Mouse (Mus musculus) lung, embryonic 16.5 days (tissue): ENCODE data around the gene Tbc1d23. TPM values are rescaled to one million over a fixed set of nuclear protein-coding genes. Genes with fewer than 3 reads are reported as not detected.
"Not testable (repeated sequence)": the region's sequence is repeated elsewhere in the genome, so short reads cannot be mapped to it uniquely, and the experiment has no call there.

Experiments used
- ATAC-seq: fragments of 200-750 bp; cut with Nextera tagmentation; 2 replicates; pipeline ENCODE4 v1.8.0; 2017; ENCODE audit warnings: low read depth, mild to moderate bottlenecking, moderate library complexity
- H3K27ac ChIP-seq: fragments of 300-500 bp; sonication (generic); 2 replicates; pipeline ENCODE4 v1.5.1; 2014; ENCODE audit warnings: mild to moderate bottlenecking, control low read depth, low read length
- H3K27me3 ChIP-seq: fragments of 300-500 bp; sonication (generic); 2 replicates; pipeline ENCODE4 v1.6.1; 2014; ENCODE audit warnings: low read depth, low read length, mixed read lengths; ENCODE audit not compliant: control insufficient read depth, insufficient read depth
- H3K36me3 ChIP-seq: fragments of 300-500 bp; sonication (generic); 2 replicates; pipeline ENCODE4 v1.6.1; 2014; ENCODE audit warnings: low read length; ENCODE audit not compliant: control insufficient read depth, insufficient read depth
- H3K4me1 ChIP-seq: fragments of 300-500 bp; sonication (generic); replicated peaks from 2 replicates; pipeline ENCODE4 v1.6.1; 2014; ENCODE audit warnings: low read length, mixed read lengths; ENCODE audit not compliant: control insufficient read depth, insufficient read depth
- H3K4me2 ChIP-seq: fragments of 300-500 bp; sonication (generic); 2 replicates; pipeline ENCODE4 v1.6.1; 2014; ENCODE audit warnings: low read depth, low read length, control low read depth
- H3K4me3 ChIP-seq: fragments of 300-500 bp; sonication (generic); 2 replicates; pipeline ENCODE4 v1.5.1; 2014; ENCODE audit warnings: mild to moderate bottlenecking, low read length, control low read depth
- H3K9ac ChIP-seq: fragments of 300-500 bp; sonication (generic); 2 replicates; pipeline ENCODE4 v1.6.1; 2014; ENCODE audit warnings: low read length, control low read depth
- H3K9me3 ChIP-seq: fragments of 300-500 bp; sonication (generic); 2 replicates; pipeline ENCODE4 v1.6.1; 2016; ENCODE audit warnings: low read length; ENCODE audit not compliant: control insufficient read depth
- WGBS: fragments of 180-500 bp; shearing (Covaris S2); extraction: QIAGEN DNeasy Blood & Tissue Kit; methylation state at CpG from one replicate; pipeline ENCODE4 v1.1.7; 2014; 5-methylcytosine and 5-hydroxymethylcytosine counted together
- polyA plus RNA-seq: library from polyadenylated mRNA; unstranded; fragments of >200 nt; fragmentation: Nextera tagmentation; extraction: Ambion mirVana; gene quantifications from 2 replicates; pipeline ENCODE4 v1.2.1, GENCODE M21; 2015

The Tbc1d23 gene
- polyA plus RNA-seq, 1 experiment from 2014 or later, result 24.0 TPM

DNA sequence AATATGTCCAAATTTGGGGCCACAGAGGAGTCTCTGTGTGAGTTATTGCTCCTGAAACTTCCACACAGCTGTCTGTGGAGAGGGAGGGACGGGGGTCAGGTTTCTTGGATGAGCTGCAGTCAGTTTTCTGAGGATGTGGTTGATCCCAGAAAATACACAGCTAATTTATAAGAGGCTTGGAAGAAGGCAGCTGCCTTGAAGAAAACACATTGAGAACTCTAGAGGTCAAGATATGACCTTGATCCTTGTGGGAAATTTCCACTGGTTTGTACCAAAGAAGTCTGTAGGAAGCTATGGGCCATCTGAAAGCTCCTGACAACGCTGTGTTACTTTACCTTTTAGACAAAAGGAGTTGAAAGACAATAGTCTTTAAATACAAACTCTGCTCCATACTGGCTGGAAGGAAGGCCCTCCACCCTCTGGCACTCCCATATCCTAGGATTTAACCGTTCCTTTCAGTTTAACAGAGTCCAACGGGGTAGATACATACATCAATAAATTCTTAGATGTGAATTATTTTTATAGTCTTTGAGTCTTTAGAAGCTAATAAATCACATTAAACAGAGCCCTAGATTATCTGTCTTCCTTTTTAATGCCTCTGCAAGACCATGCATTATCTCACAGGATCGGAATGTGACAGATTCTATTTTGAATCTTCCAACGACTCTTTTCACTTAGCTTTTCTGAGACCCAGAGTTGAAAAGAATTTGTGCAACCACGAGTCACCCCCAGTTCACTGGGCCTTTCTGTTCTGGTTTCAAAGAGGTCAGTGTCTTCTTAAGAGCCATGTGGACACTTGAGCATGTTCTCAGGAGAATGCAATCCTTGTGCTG lies 20.5 kb upstream of the Tbc1d23 start:
- Histone ChIP-seq H3K9ac (no peak overlapping the region), H3K4me3 (no peak overlapping the region), H3K4me1 (peaks cover 3% of the 10 kb centered on the region; the same call in 1 of the 2 replicates), H3K9me3 (peaks cover 3% of the 10 kb centered on the region; the same call in 1 of the 2 replicates), H3K27me3 (no peaks in the 10 kb centered on the region), H3K36me3 (no peaks in the 10 kb centered on the region), H3K27ac (peak overlapping the region; percentile 61), H3K4me2 (no peak overlapping the region)
- peak; percentile 71 for ATAC-seq
- WGBS, result 28% methylated on average over 7 of the region's 7 CpGs

DNA sequence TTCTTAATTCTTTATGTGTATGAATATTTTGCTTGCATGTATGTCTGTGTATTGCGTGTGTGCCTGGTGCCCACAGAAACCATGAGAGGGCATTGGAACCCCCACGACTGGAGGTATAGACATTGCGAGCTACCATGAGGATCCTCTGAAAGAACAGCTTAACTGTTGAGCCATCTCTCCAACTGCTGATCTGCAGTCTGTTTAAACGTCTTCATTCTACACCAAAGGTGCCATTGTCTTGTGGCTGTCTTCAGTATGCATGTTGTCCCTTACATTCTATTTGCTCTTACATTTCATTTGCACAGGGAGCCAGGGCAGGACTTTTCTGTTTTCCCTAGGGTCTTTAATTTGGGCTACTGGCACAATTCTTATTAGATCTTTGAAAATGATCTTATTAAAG lies 19.7 kb upstream of the Tbc1d23 start:
- peaks cover 3% of the 10 kb centered on the region; the same call in 1 of the 2 replicates for H3K9me3 ChIP-seq
- WGBS, result 86% methylated on average over 4 of the region's 4 CpGs
- H3K27me3 ChIP-seq, result no peaks in the 10 kb centered on the region
- H3K4me3 ChIP-seq, result no peak overlapping the region
- peaks cover 3% of the 10 kb centered on the region; the same call in 1 of the 2 replicates for H3K4me1 ChIP-seq
- H3K36me3 ChIP-seq, result no peaks in the 10 kb centered on the region
- no peak for ATAC-seq
- no peak overlapping the region for H3K4me2 ChIP-seq
- H3K9ac ChIP-seq, result no peak overlapping the region
- peak overlapping the region; percentile 61 for H3K27ac ChIP-seq

DNA sequence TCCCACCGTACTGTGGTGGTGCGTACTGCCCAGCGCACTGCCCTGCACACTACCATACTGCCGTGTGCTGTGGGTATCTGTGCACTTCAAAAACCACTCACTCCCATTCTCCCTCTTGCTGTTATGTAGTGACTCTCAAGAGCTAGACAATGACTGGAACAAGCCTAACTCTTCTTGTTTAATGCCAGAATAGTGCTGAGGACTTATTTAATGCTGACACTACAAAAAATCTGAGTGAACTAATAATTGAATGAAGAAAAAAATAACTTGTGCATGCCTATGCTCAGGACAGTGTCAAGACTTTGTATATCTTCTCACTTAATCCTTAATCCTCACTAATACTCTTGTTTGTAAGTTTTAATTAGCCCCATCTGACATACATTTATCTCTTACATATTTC lies 16.2 kb upstream of the Tbc1d23 start:
- Histone ChIP-seq H3K9me3 (peaks cover 3% of the 10 kb centered on the region; the same call in 1 of the 2 replicates), H3K4me1 (peaks cover 3% of the 10 kb centered on the region; the same call in 1 of the 2 replicates), H3K27me3 (no peaks in the 10 kb centered on the region), H3K4me3 (no peak overlapping the region), H3K9ac (no peak overlapping the region), H3K27ac (no peak overlapping the region), H3K4me2 (no peak overlapping the region), H3K36me3 (no peaks in the 10 kb centered on the region)
- ATAC-seq, result no peak
- WGBS, result 80% methylated on average over 4 of the region's 4 CpGs

DNA sequence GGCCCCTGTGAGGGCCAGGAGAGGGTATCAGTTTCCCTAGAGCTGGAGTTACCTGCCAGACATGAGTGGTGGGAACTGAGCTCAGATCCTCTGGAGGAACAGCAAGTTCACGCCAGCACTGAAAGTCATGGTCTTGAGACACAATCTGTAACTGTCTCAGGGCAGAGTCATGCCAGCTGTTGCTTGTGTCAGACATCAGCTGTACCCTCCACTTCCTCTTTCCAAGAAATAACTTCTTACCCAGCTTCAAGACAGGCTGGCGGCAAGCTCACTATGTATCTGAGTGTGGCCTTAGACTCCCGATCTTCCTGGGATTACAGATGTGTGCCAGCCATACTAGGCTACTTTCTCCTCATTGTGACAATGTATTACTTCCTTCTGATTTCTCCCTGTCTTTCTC lies 15.3 kb upstream of the Tbc1d23 start:
- Histone ChIP-seq H3K4me1 (peaks cover 3% of the 10 kb centered on the region; the same call in 1 of the 2 replicates), H3K4me3 (no peak overlapping the region), H3K4me2 (no peak overlapping the region), H3K9me3 (peaks cover 3% of the 10 kb centered on the region; the same call in 1 of the 2 replicates), H3K27me3 (no peaks in the 10 kb centered on the region), H3K36me3 (no peaks in the 10 kb centered on the region), H3K9ac (no peak overlapping the region), H3K27ac (no peak overlapping the region)
- ATAC-seq, result no peak
- WGBS, result 71% methylated on average over 3 of the region's 3 CpGs

DNA sequence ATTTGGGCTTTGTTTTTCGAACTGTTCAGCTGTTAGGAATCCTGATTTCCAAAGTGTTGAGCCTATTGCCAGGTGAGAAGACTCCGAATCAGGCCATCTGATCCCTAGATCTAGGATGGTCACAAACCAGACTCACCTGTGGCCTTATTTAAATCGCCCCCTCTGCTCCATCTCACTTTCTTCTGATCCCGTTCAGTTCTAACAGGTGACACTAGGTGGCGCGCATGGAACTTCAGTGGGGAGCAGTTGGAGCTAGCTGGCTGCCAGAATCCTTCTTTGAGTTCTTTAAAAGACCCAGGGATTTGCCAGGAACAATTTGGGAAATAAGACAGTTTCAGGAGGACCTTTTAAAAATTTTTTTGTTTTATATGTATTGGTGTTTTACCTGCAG lies 12.5 kb upstream of the Tbc1d23 start:
- Histone ChIP-seq H3K36me3 (no peaks in the 10 kb centered on the region), H3K4me3 (no peak overlapping the region), H3K4me1 (no peaks in the 10 kb centered on the region), H3K9me3 (no peaks in the 10 kb centered on the region), H3K27me3 (no peaks in the 10 kb centered on the region), H3K4me2 (peak overlapping the region; percentile 21; the same call in 1 of the 2 replicates), H3K27ac (no peak overlapping the region), H3K9ac (no peak overlapping the region)
- 7% methylated on average over 6 of the region's 6 CpGs for WGBS
- ATAC-seq, result peak; percentile 71

DNA sequence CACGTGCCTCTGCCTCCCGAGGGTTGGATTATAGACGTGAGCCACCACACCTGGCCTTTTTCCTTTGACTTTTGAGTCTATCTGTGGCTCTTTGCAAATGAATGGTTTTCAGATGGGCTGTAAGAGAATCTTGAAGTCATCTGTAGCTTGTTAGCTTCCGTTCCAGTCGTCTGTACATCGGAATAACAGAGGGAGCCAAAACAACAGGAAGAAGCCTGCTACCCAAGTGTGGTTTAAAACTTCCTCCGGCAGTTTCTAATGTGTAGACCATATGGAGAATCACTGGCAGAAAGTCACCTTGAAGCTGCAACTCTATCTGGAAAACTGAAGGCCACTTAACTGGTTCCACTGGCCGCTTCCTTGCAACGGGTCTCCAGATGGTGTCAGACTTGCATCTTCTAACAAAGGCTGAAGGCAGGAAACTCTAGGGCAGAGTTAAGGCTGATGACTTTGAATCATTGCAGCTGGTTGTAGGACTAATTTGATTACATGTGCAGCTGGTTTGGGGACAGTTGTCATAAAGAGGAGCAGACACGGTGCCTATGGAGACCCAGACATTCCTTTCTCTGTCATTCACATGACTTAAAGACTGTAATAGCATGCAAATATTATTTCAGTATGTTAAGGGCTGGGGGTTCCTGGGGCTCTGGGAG lies 12.0 kb upstream of the Tbc1d23 start:
- Histone ChIP-seq H3K4me2 (peak overlapping the region; percentile 21; the same call in 1 of the 2 replicates), H3K4me3 (no peak overlapping the region), H3K27me3 (no peaks in the 10 kb centered on the region), H3K9me3 (no peaks in the 10 kb centered on the region), H3K27ac (no peak overlapping the region), H3K36me3 (no peaks in the 10 kb centered on the region), H3K4me1 (no peaks in the 10 kb centered on the region), H3K9ac (no peak overlapping the region)
- 47% methylated on average over 10 of the region's 10 CpGs for WGBS
- peak; percentile 66 for ATAC-seq

DNA sequence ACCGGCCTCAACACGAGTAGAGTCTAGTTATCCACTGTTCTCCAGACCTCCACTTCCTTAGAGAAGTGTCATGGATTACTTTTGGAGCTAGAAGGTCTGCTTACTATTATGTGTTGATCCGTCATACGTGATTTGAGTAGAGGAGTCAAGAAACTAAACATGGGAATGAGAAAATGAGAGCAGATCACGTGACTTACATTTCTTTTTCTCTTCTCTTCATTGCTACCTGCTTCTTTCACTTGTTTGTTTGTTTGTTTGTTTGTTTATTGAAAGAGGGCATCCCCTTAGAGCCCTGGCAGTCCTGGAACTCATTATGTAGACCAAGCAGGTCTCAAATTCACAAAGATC lies 11.5 kb upstream of the Tbc1d23 start:
- no peak for ATAC-seq
- Histone ChIP-seq H3K9me3 (no peaks in the 10 kb centered on the region), H3K36me3 (no peaks in the 10 kb centered on the region), H3K9ac (no peak overlapping the region), H3K4me2 (no peak overlapping the region), H3K27me3 (no peaks in the 10 kb centered on the region), H3K4me3 (no peak overlapping the region), H3K27ac (no peak overlapping the region), H3K4me1 (no peaks in the 10 kb centered on the region)
- 81% methylated on average over 5 of the region's 5 CpGs for WGBS

DNA sequence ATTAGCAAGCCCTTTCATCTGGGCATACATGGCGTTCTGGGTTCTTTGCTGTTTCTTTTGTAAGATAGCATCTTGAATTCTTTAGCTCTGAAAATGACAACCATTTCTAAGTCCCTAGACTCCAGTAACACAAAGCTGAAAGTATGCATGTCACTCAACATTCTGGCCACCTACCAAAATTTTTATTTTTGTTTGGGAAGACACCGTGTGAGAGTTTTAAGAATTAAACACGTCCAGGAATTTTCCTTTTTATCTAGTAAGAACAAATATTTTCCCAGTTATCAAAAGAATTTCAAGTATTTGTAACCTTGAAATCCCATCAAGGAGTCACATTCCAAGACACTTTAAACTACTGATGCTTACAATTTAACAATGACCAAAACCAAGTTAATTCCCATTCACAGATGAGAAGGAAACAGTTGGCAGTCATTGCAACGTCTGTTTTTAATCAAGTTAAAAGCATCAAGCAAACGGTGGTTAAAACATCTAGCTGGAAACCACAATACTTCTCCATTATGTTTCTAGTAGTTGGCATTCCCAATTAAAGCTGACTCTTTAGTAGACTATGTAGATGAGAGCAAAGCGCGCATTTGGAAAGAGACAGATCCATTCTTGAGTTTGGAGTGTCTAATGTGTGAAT lies 4.7 kb upstream of the Tbc1d23 start:
- WGBS, result 40% methylated on average over 7 of the region's 7 CpGs
- Histone ChIP-seq H3K27me3 (no peaks in the 10 kb centered on the region), H3K4me2 (no peak overlapping the region), H3K9me3 (no peaks in the 10 kb centered on the region), H3K9ac (no peak overlapping the region), H3K36me3 (no peaks in the 10 kb centered on the region), H3K4me1 (no peaks in the 10 kb centered on the region), H3K27ac (no peak overlapping the region), H3K4me3 (no peak overlapping the region)
- ATAC-seq, result no peak

DNA sequence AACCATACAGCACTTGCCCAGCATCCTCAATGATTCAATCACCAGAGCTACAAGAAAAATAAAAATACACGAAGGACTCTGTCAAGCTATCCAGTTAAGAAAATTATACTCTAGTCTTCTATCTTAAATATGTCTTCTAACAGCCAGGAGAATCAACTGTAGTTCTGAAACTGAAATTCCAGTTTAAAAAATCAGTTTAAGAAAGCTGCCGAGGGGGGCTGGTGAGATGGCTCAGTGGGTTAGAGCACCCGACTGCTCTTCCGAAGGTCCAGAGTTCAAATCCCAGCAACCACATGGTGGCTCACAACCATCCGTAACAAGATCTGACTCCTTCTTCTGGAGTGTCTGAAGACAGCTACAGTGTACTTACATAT lies 620 bp upstream of the Tbc1d23 start:
- H3K27me3 ChIP-seq, H3K4me1 ChIP-seq, H3K36me3 ChIP-seq, H3K9ac ChIP-seq, ATAC-seq, H3K27ac ChIP-seq, H3K9me3 ChIP-seq: not testable (repeated sequence)
- Histone ChIP-seq H3K4me2 (peak overlapping the region; percentile 72), H3K4me3 (peak overlapping the region; percentile 96)
- 69% methylated on average over 4 of the region's 5 CpGs for WGBS
